Mouse (Mus musculus) liver, embryonic 11.5 days (tissue): ENCODE results near the gene Ripor2. TPM values are rescaled to one million over a fixed set of nuclear protein-coding genes. Genes with fewer than 3 reads are reported as not detected.

Source experiments
- ATAC-seq: fragments of 200-750 bp; cut with Nextera tagmentation; replicated peaks from 2 replicates; pipeline ENCODE4 v1.8.0; 2017; ENCODE audit warnings: moderate number of reproducible peaks, mild to moderate bottlenecking, moderate TSS enrichment, moderate library complexity; ENCODE audit not compliant: low FRiP score
- DNase-seq: peaks from one replicate; pipeline ENCODE4 v3.0.0-alpha.2; 2017; ENCODE audit warnings: low spot score
- H3K27ac ChIP-seq: fragments of 300-500 bp; sonication (generic); 2 replicates; pipeline ENCODE4 v1.5.1; 2014; ENCODE audit warnings: mild to moderate bottlenecking, low read depth, low read length, control low read depth
- H3K27me3 ChIP-seq: fragments of 300-500 bp; sonication (generic); replicated peaks from 2 replicates; pipeline ENCODE4 v1.6.1; 2014; ENCODE audit warnings: low read length, mixed read lengths; ENCODE audit not compliant: control insufficient read depth, insufficient read depth
- H3K36me3 ChIP-seq: fragments of 300-500 bp; sonication (generic); 2 replicates; pipeline ENCODE4 v1.6.1; 2014; ENCODE audit warnings: mild to moderate bottlenecking, low read length, moderate library complexity, mixed read lengths; ENCODE audit not compliant: control insufficient read depth, insufficient read depth
- H3K4me1 ChIP-seq: fragments of 300-500 bp; sonication (generic); replicated peaks from 2 replicates; pipeline ENCODE4 v1.6.1; 2014; ENCODE audit warnings: low read length, mixed read lengths; ENCODE audit not compliant: control insufficient read depth, insufficient read depth
- H3K4me2 ChIP-seq: fragments of 300-500 bp; sonication (generic); 2 replicates; pipeline ENCODE4 v1.6.1; 2014; ENCODE audit warnings: mild to moderate bottlenecking, control low read depth, moderate library complexity
- H3K4me3 ChIP-seq: fragments of 300-500 bp; sonication (generic); 2 replicates; pipeline ENCODE4 v1.5.1; 2014; ENCODE audit warnings: low read depth, low read length, control low read depth
- H3K9ac ChIP-seq: fragments of 300-500 bp; sonication (generic); 2 replicates; pipeline ENCODE4 v1.6.1; 2014; ENCODE audit warnings: low read depth, low read length, control low read depth
- H3K9me3 ChIP-seq: fragments of 300-500 bp; sonication (generic); 2 replicates; pipeline ENCODE4 v1.6.1; 2016; ENCODE audit warnings: low read length, inconsistent platforms, mixed read lengths; ENCODE audit not compliant: control insufficient read depth
- WGBS: fragments of 180-500 bp; shearing (Covaris S2); extraction: QIAGEN DNeasy Blood & Tissue Kit; methylation state at CpG from one replicate; pipeline ENCODE4 v1.1.7; 2014; 5-methylcytosine and 5-hydroxymethylcytosine counted together
- polyA plus RNA-seq: library from polyadenylated mRNA; unstranded; fragments of >200 nt; fragmentation: Nextera tagmentation; extraction: Ambion mirVana; gene quantifications from 2 replicates; pipeline ENCODE4 v1.2.1, GENCODE M21; 2014

Gene Ripor2
- polyA plus RNA-seq, 1 experiment from 2014 or later: 11.4 TPM

DNA sequence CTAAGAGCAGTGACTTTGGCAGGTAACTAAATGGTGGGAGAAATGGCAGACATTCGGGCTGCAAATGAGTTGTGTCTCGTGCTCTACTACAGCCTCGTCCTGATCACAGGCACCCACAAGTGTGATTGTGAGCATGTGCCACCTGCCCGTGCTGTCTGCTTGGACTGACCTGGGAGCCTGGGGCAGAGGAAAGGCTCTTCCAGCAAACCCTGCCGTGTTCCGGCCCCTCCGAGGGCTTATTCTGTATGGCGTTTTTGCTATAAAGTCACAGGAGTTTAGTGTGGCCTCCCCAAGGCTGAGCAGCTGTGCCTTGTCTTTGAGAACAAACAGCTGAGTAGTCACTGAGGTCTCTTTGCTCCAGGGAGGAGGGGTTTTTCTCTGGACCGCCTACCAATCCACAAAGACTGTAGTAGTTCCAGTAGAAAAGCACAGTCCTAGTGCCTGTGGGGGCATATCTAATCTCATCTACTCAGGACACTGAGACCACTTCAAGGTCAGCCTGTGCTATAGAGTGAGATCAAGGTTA lies 132.4 kb downstream of the Ripor2 start:
- 84% methylated on average over 9 of the region's 9 CpGs for WGBS
- Histone ChIP-seq H3K4me3 (no peak overlapping the region), H3K9me3 (no peaks in the 10 kb centered on the region), H3K27ac (no peak overlapping the region), H3K4me1 (no peaks in the 10 kb centered on the region), H3K27me3 (no peaks in the 10 kb centered on the region), H3K4me2 (no peak overlapping the region), H3K36me3 (no peaks in the 10 kb centered on the region), H3K9ac (no peak overlapping the region)
- no peak for ATAC-seq
- no peak for DNase-seq

DNA sequence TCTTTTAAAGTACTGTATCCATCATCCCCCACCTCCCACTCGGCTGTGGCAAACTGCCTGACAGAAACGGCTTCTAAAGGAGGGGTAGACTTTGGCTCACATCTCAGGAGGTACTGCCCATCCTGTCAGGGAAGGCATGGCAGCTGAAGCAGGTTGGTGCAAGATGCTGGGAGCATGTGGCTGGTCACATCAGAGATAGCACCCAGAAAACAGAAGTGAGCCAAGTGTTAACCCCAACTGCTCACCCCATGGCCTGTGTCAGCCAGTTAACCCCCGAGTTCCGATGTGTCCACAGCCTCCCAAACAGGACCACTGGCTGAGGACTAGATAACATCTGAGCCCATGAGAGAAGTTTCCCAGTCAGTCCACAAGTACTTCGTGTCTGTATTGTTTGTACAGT lies 133.6 kb downstream of the Ripor2 start:
- Histone ChIP-seq H3K9ac (no peak overlapping the region), H3K27ac (no peak overlapping the region), H3K4me3 (no peak overlapping the region), H3K4me2 (no peak overlapping the region), H3K9me3 (no peaks in the 10 kb centered on the region), H3K27me3 (no peaks in the 10 kb centered on the region), H3K4me1 (no peaks in the 10 kb centered on the region), H3K36me3 (no peaks in the 10 kb centered on the region)
- 71% methylated on average over 5 of the region's 5 CpGs for WGBS
- ATAC-seq (no peak), DNase-seq (no peak)

DNA sequence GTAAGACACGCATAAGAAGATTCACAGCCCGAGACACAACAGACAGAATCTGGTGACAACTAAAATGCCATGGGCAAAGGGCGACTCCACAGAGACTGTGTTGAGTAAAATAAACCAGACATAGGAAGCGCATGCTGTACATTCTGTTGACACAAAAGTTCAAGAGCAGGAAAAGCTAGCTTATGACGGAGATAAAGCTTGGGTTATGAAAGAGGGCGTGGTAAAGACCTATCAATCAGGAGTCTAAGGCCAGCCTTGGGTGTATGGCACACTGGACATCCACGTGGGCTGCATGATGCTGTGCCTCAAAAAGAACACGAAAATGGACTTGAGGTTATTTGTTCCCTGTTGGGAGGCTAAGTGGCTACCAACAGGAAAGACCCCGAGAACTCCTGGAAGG lies 134.5 kb downstream of the Ripor2 start:
- WGBS: 73% methylated on average over 9 of the region's 9 CpGs
- no peak for DNase-seq

DNA sequence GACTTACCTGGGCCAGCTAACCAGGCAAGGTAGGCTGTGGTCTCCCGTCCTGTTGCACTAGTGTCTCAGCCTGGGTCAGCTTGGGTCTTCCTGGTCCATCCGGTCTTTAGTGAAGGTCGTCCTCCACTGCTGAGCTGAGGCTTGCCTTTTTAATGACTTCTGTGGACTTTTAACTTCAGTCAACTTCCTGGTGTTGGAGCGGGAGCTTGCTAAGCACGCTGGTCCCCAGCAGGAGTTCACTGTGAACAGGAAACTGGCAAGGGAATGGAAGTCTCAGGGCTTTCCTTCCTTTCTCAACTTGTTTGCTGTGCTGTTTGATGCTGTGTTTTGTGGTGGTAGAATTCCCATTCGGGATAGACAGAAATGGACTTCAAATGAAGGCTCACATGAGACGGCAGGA lies 135.7 kb downstream of the Ripor2 start:
- DNase-seq (no peak), ATAC-seq (no peak)
- Histone ChIP-seq H3K27me3 (no peaks in the 10 kb centered on the region), H3K9ac (no peak overlapping the region), H3K4me1 (no peaks in the 10 kb centered on the region), H3K9me3 (no peaks in the 10 kb centered on the region), H3K4me3 (no peak overlapping the region), H3K27ac (no peak overlapping the region), H3K36me3 (no peaks in the 10 kb centered on the region), H3K4me2 (no peak overlapping the region)
- 68% methylated on average over 7 of the region's 7 CpGs for WGBS

More for the DNA sequence above, 134.5 kb downstream of the Ripor2 start:
- Histone ChIP-seq H3K4me2 (no peak overlapping the region), H3K27me3 (no peaks in the 10 kb centered on the region), H3K9me3 (no peaks in the 10 kb centered on the region), H3K4me3 (no peak overlapping the region), H3K27ac (no peak overlapping the region), H3K36me3 (no peaks in the 10 kb centered on the region), H3K9ac (no peak overlapping the region), H3K4me1 (no peaks in the 10 kb centered on the region)
- no peak for ATAC-seq

DNA sequence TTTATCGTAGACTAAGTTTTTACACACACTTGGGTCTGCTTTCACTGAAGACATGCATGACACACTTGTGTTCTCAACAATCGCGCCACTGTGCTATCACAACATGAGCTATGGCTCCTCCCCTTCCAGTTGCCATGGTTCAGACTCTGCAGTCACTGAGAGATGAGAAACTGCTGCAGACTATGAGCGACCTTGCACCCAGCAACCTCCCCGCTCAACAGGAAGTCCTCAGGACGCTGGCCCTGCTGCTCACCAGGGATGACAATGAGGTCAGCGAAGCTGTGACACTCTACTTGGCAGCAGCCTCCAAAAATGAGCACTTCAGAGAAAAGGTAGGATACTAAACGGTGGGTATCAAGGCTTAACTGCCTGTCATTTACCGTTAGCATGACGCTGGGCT lies 139.5 kb downstream of the Ripor2 start:
- H3K27ac ChIP-seq: no peak overlapping the region
- H3K4me1 ChIP-seq: no peaks in the 10 kb centered on the region
- DNase-seq: no peak
- 0 out of 2 replicates have a peak, but pooled peaks cover 2% of the 10 kb centered on the region for H3K36me3 ChIP-seq
- no peaks in the 10 kb centered on the region for H3K9me3 ChIP-seq
- ATAC-seq: no peak
- H3K27me3 ChIP-seq: no peaks in the 10 kb centered on the region
- no peak overlapping the region for H3K9ac ChIP-seq
- WGBS: 76% methylated on average over 10 of the region's 10 CpGs
- no peak overlapping the region for H3K4me3 ChIP-seq
- H3K4me2 ChIP-seq: no peak overlapping the region

DNA sequence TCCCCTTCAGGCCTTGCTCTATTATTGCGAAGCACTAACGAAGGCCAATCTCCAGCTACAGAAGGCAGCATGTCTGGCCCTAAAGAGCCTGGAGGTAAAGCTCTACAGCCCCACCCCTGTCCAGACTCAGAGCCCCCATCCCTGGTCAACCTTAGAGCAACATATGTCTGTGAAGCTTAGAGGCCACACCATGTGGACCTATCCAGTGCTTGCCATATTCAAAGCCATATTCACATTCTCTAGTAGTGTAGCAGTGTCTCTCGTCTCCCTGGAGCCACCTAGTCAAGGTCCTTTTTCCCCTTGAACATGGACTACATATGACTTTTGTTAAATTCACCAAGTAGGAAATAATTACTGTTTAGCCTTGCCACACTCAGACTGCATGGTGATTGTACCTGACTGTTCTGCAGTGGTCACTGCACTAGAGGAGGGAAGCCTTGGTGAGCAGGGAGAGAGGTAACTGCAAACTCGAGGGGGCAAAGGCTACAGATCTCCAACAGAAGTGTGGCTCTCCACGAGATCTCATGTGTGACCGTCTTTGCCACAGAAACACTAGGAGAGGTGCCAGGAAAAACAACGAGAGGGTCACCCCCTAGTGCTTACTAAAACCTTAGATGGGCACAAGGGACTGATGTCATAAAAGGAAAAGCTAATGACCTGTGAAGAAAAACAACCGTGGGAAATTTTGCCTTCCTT lies 141.9 kb downstream of the Ripor2 start:
- WGBS: 76% methylated on average over 8 of the region's 8 CpGs
- no peak overlapping the region for H3K4me2 ChIP-seq
- DNase-seq (no peak), ATAC-seq (no peak)
- no peaks in the 10 kb centered on the region for H3K9me3 ChIP-seq
- no peak overlapping the region for H3K27ac ChIP-seq
- H3K27me3 ChIP-seq: no peaks in the 10 kb centered on the region
- 0 out of 2 replicates have a peak, but pooled peaks cover 2% of the 10 kb centered on the region for H3K36me3 ChIP-seq
- no peak overlapping the region for H3K9ac ChIP-seq
- H3K4me1 ChIP-seq: no peaks in the 10 kb centered on the region
- no peak overlapping the region for H3K4me3 ChIP-seq

DNA sequence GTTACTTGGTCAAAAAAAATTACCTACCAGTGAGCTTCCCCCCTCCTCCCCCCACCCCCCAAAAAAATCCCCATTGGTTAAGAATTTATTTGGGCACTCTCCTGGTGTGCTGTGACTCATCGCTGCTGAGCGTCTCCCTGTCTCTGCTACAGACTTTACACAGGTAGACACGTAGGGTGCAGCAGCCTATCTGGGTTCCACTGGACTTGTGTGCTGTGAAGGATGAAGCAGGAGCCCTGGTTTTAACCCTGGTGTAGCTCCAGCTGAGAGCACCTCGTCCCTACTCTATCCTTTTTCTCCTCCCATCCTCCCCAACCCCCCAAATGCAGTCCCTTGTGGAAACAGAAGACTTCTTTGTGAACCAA lies 142.4 kb downstream of the Ripor2 start:
- Histone ChIP-seq H3K9me3 (no peaks in the 10 kb centered on the region), H3K4me1 (no peaks in the 10 kb centered on the region), H3K36me3 (0 out of 2 replicates have a peak, but pooled peaks cover 2% of the 10 kb centered on the region), H3K27me3 (no peaks in the 10 kb centered on the region), H3K4me3 (no peak overlapping the region), H3K9ac (no peak overlapping the region), H3K4me2 (no peak overlapping the region), H3K27ac (no peak overlapping the region)
- ATAC-seq (no peak), DNase-seq (no peak)
- 73% methylated on average over 4 of the region's 4 CpGs for WGBS

DNA sequence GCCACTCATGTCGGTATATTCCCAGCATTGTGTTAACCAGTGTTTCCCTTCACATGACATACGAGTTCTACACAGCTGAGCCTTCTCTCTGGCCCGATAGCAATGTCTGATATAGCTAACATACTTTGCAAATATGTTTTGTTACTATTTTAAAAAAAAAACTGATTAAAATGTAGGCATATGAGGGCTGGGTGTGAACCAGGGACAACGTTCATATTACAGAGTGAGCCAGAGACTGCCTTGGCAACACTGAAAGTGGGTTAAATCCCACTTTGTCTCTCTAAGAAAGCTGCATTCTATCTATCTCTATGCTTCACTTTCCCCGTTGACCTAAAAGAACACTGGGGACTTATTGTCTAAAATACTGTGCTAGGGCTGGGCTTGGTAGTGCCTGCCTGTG lies 147.1 kb downstream of the Ripor2 start:
- Histone ChIP-seq H3K4me1 (no peaks in the 10 kb centered on the region), H3K27ac (no peak overlapping the region), H3K36me3 (0 out of 2 replicates have a peak, but pooled peaks cover 2% of the 10 kb centered on the region), H3K9me3 (no peaks in the 10 kb centered on the region), H3K27me3 (no peaks in the 10 kb centered on the region), H3K4me3 (no peak overlapping the region), H3K4me2 (no peak overlapping the region), H3K9ac (no peak overlapping the region)
- no peak for ATAC-seq
- DNase-seq: no peak
- WGBS: 89% methylated on average over 5 of the region's 5 CpGs

DNA sequence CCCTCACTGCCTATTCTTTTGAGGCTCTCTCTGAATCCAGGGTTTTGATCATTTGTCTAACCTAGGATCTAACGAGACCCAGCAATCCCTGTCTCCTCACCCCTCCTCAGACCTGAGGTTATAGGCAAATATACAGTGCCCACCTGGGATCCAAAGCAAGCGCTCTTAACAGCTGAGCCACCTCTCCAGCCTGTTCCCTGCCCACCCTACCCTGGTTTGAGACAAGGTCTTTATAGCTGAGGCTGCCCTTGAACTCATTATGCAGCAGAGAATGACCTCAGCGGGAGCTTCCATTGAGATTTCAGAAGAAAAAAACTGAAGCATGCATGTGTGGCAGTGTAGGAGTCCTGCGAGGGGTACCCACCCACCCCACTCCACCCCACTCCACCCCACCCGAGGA lies 152.5 kb downstream of the Ripor2 start:
- DNase-seq (no peak), ATAC-seq (no peak)
- Histone ChIP-seq H3K27ac (no peak overlapping the region), H3K9me3 (no peaks in the 10 kb centered on the region), H3K4me1 (no peaks in the 10 kb centered on the region), H3K4me2 (no peak overlapping the region), H3K4me3 (no peak overlapping the region), H3K36me3 (no peaks in the 10 kb centered on the region), H3K27me3 (no peaks in the 10 kb centered on the region), H3K9ac (no peak overlapping the region)
- 84% methylated on average over 5 of the region's 5 CpGs for WGBS
